Mouse (Mus musculus): ENCODE measurements around the gene Phlpp1.

The Phlpp1 gene

GRCm38 (mm10) chr1:106393072-106393471 is 221.5 kb downstream of the Phlpp1 start:
- no peak for DNase-seq (ENCODE audit: low read depth)

GRCm38 (mm10) chr1:106394678-106395077 is 223.1 kb downstream of the Phlpp1 start:
- no peak for DNase-seq (ENCODE audit: low read depth)

- DNase-seq (ENCODE audit: low read depth), result peak; percentile 56
Measured at GRCm38 (mm10) chr1:106395476-106395875, 223.9 kb downstream of the Phlpp1 start.

GRCm38 (mm10) chr1:106400900-106401634 is 229.5 kb downstream of the Phlpp1 start:
- DNase-seq (ENCODE audit: low read depth), result no peak

GRCm38 (mm10) chr1:106403011-106403501 is 231.5 kb downstream of the Phlpp1 start:
- no peak for DNase-seq (ENCODE audit: low read depth)

DNA sequence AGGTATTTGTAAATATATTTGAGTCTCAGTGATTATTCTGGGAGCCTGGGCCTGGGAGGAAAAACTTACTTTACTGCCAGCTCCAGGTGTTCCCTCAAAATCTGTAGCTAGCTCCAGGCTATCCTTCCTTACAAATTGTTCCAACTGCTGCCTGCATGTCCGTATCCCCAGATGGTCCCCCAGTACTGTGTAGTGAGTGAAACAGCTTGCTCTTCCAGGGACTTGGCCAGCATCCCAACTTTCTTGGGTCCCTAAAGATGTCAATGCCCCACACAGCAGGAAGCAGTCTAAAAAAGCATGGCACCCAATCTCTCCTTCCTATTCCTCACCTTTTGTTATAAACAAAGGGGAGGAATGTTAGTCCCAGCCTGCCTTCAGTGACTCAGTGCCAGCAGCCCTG is 235.3 kb downstream of the Phlpp1 start:
- DNase-seq (ENCODE audit: low read depth), result no peak

- DNase-seq (ENCODE audit: low read depth), result peak; percentile 23
Measured at GRCm38 (mm10) chr1:106407963-106408440, 236.4 kb downstream of the Phlpp1 start.

DNA sequence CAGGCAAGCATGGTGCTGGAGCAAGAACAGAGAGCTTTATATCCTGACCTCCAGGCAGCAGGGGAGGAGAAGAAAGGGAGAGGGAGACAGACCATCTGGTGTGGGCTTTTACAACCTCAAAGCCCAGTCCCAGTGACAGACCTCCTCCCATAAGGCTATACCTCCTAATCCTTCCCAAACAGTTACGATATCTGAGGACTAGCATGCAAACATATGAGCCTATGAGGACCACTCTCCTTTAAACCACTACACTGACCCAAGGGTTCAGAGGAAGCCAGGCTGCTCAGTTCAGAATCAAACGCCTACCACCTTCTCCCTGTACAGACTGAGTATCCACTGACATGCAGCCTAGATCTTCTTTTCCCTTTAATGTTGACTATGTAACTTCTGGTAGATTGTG is 239.3 kb downstream of the Phlpp1 start:
- DNase-seq (ENCODE audit: low read depth), result no peak

GRCm38 (mm10) chr1:106425128-106425936 is 253.8 kb downstream of the Phlpp1 start:
- DNase-seq (ENCODE audit: low read depth), result peak; percentile 28

GRCm38 (mm10) chr1:106428170-106428569 is 256.6 kb downstream of the Phlpp1 start:
- DNase-seq (ENCODE audit: low read depth), result no peak

DNA sequence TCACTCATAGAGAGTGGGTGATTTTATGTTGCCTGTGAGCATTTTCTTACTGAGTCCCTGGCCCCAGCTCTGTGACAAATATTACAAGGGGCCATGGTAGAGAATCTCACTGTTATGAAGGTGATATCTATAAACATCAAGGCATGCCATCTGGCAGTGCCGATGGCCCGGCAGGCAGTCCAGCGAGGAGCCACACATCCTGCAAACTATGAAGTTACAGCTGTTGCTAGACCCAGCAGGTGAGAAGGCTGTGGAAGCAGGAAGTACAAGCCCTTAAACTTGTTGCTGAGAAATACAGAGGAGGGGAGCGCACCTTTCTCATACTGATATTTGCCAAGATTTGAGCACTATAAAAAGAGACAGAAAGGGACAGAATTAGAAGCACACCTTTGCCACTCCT is 257.0 kb downstream of the Phlpp1 start:
- DNase-seq (ENCODE audit: low read depth), result no peak

DNA sequence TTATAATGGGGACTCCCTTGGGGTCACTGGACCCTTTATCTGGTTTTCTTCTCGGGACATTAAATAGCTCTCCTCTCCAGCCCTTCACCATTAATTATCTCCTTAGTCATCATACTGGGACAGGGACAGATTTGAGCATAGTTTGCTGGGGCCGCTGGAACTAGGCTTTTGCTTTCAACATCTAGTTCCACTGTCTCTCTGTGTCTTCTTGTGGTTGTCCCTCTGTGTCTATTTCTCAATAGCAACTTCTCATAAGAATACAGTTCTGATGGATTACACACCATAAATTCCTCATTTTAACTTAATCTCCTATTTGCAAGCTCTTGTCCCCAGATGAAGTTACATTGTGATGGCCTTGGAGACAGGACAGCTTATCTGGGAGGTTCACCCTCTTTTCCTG is 262.0 kb downstream of the Phlpp1 start:
- DNase-seq (ENCODE audit: low read depth), result no peak
